Mouse (Mus musculus) ES-Bruce4 (cell line): Measurements from ENCODE around the gene Tmed1.

Source experiments
- CTCF ChIP-seq: IDR thresholded peaks from one replicate; pipeline ENCODE4 v1.8.1; 2011; ENCODE audit warnings: low read depth, low read length
- POLR2A ChIP-seq: IDR thresholded peaks from one replicate; pipeline ENCODE4 v1.8.1; 2011; ENCODE audit warnings: low read length; ENCODE audit not compliant: insufficient read depth

DNA sequence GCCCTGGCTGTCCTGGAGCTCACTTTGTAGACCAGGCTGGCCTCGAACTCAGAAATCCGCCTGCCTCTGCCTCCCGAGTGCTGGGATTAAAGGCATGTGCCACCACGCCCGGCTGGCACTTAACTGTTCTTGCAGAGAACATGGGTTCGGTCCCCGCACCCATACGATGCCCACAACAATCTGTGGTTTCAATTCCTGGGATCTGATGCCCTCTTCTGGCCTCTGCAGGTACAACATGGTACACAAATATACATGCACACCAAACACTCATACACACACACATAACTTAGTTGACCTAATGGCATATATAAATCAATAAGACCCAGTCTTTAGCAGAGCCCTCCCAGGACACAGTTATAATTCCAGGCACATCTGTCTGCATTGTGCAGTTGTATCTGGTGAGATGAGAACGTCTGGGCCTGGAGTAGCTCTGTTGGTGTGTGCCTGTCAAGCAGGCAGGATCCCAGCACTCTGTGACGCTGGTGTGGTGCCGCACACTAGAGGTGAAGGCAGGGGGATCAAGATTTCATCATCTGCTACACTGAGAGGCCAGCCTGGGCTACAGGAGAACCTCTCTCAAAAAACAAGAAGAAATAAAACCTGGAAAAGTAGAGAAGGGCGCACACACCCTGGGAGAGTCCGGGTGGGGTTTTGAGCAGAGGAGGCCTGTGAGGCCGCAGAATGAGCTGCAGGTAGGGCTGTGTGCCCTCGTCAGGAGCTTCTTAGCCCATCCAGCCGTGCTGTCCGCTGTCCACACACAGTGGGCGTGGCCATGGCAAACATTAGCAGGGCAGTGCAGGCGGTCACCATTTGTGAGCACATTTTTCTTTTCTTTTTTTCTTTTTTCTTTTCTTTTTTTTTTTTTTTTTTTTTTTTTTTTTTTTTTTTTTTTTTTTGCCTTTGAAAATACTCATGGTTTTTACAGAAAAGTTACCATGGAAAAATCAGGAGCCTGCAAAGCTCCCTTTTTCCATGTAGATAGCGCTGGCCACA, 40.7 kb downstream of the Tmed1 start:
- TF ChIP-seq CTCF = peak; percentile 56
- TF ChIP-seq POLR2A = no peak
